Mouse (Mus musculus): Measurements from ENCODE around the gene Psmb10.

Gene Psmb10

DNA sequence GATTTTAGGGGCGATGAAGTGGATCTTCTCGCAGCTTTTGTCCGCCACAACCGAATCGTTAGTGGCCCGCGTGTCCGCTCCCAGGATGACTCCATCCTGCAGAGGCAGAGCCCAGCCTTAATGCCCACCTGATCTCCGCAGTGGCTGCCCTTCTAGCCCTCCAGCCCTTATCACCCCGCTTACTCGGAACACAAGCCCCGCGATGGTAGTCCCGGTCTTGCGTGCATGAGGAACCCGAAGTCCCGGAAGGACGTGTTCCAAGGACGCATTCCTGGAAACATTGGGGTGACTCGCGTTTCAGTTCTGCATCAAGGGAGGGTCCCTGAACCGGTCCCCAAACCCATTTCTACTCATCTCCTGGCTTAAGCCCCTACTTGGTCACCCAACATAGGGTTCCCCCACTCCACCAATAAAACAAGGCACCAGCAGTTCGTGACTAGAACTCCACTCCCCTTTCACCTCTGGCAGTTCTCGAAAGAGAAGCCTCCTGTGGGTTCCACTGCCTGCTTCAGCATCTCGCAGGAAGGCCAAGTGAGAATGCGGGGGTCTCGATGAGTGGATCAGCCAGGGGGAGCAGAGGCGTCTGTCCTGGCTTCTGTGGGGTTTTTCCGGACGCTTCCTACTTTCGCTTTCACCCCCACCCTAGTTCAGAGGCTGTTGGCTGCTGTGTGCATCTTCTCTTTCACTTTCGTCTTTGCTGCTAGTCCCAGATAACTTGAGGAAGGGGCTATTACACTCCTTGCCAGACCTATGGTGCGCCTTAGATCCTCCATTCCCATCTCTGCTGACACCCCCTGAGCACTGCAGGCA lies 543 bp downstream of the Psmb10 start:
- no peak for DNase-seq (ENCODE audit: low spot score in 2 of 2)

DNA sequence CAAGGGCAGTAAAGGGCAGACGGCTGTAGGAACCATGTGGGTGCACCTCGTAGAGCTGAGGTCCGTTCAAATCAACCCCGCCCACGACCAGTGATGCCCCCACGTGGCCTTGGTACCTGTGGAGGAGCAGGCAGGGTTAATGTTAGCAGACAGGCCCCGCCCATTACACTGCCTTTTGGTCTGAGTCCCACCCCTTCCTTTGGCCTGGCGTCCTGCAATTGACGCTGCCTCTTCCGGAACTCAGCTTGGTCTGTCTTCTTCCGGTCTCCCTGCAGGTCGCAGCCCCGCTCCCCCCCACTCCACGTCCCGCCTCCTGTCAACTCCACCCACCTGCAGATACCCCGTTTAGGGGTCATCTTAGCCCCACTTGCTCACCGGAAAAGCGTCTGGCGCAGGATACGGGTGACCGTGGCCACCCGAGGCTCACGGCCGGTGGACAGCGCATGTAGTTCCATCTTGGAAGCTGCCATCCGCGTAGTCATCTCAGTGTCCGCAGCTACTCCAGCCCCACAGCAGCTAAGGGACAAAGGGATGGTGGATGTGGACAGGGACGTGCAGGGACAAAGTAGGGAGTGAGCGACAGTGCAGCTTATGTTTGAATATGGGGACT lies 1.3 kb downstream of the Psmb10 start:
- peak; percentile 82 to 85 for DNase-seq (ENCODE audit: low spot score in 2 of 2)

DNA sequence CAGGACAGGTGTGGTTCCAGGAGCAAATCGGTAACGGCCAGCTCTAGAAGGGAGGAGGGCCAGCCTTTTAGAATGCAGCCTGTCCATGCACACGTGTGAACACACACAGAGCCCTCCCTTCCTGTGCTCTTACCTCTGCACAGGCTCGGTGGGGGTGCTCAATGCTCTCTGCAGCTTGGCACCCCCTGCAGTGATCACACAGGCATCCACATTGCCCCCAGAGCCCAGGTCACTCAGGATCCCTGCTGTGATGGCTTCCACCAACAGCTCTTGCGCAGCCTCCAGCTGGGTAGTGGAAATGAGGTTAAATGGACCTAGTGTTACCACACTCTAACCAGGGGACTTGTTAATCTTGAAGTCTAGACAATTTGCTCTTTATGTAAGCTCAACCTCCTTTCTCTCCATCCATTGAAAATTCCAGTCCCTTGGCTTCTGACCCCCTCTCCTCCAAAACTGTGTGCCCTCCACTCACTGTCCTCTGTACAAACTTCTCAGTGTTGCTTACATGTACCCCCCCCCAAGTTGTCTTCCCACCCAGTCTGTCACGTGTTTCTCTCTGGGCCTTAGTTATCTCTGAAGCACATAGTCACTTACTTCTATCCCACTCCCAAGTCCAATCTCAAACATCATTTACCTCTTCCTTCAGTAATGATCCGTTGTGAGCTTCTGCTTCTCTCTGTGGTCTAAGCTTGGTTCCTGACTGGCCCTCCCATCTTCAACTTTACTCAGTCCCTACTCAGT lies 2.2 kb downstream of the Psmb10 start:
- no peak for DNase-seq (ENCODE audit: low spot score in 2 of 2)

DNA sequence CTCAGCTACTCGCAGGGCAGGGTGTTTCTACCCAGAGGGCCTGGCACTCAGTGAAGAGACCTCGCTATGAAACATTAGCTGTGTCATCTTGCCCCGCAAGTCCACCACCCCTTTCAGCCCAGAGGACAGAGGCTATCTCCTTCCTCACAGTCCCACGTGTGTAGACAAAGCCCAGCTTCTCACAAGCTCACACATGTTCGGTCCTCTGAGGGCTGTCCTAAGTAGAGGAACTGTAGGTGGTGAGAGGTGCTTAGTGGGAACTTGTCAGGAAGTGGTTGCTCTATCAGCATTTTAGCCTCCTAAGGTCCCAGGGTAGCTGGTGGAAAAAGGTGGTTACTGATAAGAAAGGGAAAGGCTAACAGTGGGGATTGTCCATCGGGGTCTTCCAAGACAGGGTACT lies 3.1 kb downstream of the Psmb10 start:
- no peak for DNase-seq (ENCODE audit: low spot score in 2 of 2)

DNA sequence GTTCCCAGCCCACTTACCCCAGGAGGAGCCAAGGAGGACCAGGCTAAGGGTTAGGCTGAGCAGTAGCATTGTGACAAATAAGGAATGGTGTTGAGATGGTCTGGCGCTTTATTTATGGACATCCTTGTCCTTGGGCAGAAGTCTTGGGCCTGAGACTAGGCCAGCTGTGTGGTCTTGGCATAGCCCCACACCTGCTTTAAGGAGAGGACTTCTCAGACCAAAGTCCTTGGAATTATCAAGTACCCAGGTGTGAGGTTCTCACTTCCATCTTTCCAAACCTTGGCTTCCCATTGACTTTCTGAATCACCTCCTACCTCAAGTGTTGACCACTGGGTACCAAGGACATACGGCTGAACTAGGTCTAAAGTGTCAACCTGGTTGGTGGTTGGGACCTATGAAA lies 4.5 kb downstream of the Psmb10 start, which contains the start of gene Ctrl:
TSS of gene Ctrl (minus strand) at position 101 of the 400 bp plus-strand sequence.
- no peak for DNase-seq (ENCODE audit: low spot score in 2 of 2)

DNA sequence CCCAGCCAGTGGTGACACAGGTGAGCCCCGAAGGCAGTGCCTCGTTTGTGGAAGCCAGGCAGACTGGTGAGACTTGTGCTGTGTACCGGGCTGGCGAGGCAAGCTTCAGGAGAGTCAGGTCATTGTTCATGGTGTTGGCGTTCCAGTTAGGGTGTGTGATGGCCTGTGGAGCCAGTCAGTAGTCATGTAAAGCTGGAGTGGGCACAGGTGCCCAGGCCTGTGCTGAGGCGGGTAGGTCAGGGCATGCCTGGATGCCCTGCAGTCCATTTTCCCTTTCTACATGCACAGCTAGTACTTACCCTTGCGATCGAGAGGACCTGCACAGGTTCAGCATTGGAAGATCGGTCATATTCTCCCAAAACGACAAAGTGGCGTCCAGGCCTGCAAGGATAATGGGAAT lies 5.7 kb downstream of the Psmb10 start:
- no peak for DNase-seq (ENCODE audit: low spot score in 2 of 2)

DNA sequence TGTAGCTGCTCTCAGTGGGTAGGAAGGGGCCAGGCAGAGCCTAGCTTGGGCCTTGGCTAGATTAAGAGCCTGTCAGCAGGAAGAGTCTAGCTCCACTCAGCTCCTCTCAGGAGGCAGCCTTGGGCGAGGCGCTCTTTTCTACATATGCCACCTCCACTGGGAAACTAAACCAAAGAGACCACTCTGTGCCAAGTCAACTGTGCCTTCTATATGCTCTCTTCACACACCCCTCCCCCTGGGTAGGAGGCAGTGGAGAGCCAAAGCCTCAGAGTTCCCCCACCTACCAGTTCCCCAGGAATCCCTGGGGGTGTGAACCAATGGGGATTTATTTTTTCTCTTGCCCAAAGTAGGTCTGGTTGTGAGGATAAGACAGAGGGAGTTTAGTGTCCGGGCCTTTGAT lies 7.0 kb downstream of the Psmb10 start:
- no peak for DNase-seq (ENCODE audit: low spot score in 2 of 2)

DNA sequence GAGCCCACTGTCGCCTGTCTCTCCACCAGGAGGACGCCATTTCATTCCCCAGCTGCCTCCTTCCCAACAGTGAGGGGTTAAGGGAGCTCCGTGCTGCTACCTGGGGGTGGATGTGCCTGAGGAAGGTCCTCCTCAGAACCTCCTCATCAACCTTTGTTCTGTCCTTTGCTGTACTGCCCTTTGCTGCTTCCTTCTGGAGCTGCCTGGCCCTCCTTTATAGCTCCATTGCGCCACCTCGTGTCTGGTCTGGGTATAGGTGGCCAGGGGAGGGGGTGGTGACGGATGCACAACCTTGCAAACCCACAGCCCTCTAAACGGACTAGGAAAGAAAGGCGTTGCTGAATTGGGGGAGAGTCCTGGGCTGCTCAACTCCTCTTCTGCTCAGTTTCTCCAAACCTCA lies 7.6 kb downstream of the Psmb10 start:
- peak in 1 of 2 experiments; percentile 76 for DNase-seq (ENCODE audit: low spot score in 2 of 2)

DNA sequence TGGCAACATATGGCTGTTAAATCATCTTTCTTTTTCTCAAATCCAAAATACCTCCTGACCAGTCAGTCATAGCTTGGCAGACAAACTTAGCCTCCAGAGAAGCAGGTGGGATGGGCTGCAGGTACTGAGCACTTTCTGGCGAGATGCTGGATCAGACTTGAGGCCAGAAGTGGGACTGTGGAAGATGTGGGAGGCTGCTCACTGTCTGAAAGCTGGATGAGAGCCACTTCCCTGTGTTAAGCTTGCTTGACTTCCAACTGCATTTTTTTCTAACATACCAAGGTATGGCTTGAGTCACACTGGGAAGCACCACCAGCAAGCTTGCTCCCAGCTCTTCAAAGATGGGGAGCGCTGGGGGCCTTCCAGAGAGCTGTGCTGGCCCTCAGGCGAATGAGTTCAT lies 13.1 kb downstream of the Psmb10 start:
- DNase-seq (ENCODE audit: low spot score in 2 of 2), result no peak

DNA sequence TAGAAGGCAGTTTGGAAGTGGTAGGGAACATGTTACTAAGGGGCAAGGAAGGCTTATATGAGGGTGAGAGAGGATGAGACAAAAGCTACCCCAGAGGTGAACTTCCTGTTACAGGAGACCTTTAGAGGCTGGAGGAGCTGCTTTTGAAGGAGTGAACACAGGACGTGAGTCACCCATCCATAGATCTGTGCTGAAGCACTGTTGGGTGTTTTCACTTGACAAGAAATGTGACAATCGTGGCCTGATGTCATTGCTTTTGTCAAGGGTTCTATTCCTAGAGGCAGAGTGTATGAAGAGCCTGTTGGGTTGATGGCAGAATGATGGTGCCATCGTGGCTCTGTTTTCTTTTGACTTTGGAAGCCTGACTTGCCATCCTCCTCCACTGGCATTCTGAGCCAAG lies 18.9 kb downstream of the Psmb10 start:
- DNase-seq (ENCODE audit: low spot score in 2 of 2), result no peak

DNA sequence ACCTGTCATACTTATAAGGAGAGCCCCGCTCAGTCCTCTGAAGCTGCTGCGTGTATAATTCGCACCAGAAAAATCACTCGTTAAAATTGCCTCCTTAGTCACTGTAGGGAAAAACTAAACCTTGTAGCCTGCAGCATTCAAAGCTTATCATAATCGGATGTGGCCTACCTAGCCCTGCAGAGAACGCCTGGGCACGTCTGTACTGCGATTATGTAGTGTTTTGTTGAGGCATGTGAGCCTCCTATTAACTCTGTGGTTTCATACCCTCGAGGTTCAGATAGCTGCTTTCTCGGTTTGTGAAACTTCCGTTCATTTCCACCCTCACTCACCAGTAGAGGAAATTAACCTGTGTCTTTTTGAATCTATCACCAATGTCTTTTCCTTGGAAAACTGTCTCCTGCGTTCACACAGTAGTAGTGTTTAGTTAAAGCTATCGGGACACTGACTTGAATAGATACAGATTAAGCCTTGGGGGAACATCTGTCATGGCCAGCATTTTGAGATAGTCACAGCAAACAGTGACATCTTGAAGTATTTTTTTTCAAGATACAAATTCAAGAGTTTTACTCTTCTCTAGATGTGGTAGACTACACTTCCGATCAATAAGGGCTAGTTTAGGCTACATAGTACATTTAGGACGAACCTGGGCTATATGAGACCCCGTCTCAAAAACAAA lies 37.2 kb downstream of the Psmb10 start:
- no peak for DNase-seq (ENCODE audit: low spot score in 2 of 2)

DNA sequence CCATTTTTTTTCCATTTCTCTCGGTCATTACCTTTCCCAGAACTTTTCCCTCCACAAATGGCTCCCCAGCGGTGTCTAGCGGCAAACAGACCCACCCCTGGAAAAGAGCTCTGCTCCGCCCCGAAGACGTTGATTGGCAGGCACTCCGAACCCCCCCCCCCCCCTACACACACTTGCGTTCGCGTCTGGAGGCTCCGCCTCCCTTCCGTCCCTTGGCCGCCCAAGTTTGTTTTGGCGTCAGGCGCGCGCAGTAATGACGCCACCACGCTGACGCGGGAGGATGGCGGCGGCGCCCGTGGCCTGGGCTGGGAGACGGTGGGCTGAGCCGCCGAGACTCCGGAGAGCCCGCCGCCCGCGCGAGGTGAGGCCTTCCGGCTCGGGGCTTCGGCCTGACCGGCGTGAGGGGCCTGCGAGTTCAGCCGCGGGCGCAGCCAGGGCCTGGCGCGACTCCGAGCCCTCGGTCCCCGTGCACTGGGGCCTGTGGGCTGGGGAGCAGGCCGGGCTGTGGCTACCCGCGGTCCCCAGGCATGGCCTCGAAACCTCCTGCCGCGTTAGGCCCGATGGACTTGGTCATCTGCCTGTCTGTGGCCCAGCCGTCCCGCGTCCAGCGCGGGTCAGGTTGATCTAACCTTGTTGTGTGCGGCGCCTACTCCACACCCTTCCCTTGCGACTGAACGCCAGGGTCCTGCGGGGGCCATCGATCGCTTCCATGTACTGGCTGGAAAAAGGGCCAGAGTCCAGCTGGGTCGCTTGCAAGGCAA lies 37.9 kb downstream of the Psmb10 start, which contains the start of gene Pskh1:
TSS of gene Pskh1 (plus strand) at position 262 of the 761 bp plus-strand sequence.
- peak; percentile 83 to 91 for DNase-seq (ENCODE audit: low spot score in 2 of 2)

DNA sequence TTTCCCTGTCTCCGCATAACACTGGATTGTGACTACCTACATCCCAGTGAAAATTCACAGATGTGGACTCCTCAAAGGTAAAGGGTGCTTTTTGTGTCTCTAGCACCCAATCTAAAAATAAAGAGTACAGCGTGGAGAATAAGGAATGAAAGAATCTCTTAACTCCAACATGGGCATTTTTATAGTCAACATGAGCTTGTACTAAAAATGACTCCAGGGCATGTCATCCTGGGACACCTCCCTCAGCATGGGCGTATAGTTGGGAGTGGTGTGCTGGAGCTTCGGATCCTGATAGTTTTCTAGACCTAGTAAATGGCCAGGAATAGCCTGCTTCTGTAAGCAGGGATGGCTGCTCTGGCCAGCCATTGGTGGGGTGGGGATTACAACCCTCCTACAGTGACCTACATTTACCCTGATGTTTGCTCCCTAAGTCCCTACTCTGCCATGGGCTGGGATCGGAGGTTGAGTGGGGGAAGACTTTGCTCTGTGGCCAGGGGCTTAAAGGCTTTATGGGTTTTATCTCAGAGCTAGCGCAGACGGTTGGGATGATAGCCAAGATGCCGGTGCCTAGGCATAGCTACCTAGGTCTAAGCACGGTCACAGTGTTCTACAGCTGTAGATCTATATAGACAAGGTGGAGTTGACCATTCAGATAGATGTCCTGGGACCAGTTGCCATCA lies 40.3 kb downstream of the Psmb10 start:
- no peak for DNase-seq (ENCODE audit: low spot score in 2 of 2)

DNA sequence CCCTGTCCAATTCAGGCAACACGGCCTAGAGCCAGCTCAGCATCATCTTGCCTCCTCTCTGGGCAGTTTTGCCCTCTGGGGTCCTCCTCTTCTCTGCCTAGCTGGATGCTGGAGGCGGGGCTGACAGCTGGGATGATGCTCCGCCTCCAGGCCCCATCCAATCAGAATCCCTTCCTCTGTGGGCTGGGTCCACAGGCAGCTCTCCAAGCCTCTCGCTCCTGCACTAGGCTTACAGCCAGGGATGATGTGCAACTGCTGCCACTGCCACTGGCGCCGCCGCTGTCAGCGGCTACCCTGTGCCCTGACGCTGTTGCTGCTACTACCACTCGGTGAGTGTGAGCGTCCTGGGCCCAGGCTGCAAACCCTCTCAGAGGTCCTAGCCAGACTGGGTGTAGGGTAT lies 44.9 kb downstream of the Psmb10 start, which contains the start of gene Nrn1l:
TSS of gene Nrn1l (plus strand) at position 229 of the 400 bp plus-strand sequence.
- DNase-seq (ENCODE audit: low spot score in 2 of 2), result peak; percentile 72 to 78

DNA sequence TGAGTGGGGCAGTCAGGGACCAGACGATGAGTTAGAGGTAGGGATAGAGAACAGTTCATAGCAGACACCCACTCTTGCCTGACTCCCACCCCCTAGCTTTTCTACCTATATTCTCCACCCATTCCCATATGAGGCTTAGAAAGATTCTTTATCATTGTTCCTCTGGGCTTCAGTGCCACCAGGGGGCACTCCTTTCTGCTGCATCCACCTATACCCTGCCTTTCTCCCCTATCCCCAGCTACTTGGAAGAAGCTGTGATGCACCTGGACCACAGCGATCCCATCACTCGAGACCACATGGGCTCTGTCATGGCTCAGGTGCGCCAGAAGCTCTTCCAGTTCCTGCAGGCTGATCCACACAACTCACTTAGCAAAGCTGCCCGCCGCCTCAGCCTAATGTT lies 45.8 kb downstream of the Psmb10 start:
- peak in 1 of 2 experiments; percentile 36 for DNase-seq (ENCODE audit: low spot score in 2 of 2)

DNA sequence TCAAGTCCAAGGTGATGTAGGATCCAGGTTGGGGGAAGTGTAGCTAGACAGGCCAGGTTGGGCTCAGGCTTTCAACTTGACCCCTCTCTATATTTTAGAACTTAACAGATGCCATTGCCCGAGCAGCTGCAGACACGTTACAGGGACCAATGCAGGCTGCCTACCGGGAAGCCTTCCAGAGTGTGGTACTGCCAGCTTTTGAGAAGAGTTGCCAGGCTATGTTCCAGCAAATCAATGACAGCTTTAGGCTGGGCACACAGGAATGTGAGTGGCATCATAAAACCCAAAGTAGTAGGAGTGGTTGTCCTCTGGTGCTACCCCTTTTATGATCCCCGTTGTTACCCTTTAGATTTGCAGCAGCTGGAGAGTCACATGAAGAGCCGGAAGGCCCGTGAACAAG lies 47.4 kb downstream of the Psmb10 start:
- no peak for DNase-seq (ENCODE audit: low spot score in 2 of 2)

DNA sequence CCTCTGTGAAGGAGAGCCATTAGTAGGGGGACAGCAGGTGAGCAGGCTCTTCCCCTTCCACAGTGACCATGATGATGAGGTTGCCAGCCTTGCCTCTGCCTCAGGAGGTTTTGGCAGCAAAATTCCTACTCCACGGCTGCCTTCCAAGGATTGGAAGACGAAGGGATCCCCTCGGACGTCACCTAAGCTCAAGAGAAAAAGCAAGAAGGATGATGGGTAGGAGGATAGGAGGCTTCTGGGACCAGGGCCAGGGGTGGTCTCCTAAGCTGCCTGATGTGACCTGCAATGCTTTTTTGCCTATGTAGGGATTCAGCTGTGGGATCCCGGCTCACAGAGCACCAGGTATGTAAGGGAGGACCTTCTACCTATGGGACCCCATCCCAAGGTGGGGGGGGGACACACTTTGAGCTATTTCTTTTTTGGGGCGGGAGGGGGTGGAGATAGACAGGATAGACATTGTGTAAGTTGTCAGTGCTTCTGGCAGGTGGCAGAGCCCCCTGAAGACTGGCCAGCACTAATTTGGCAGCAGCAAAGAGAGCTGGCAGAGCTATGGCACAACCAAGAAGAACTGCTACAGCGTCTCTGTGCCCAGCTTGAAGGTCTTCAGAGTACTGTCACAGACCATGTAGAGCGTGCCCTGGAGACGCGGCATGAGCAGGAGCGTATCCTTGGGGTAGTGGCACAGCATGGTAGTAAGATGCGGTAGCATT lies 48.3 kb downstream of the Psmb10 start:
- no peak for DNase-seq (ENCODE audit: low spot score in 2 of 2)
